Mouse (Mus musculus): ENCODE results near the gene Hist2h3c2.
"Not testable (repeated sequence)": the region's sequence is repeated elsewhere in the genome, so short reads cannot be mapped to it uniquely, and the experiment has no call there.

The Hist2h3c2 gene

GRCm38 (mm10) chr3:96260220-96260619, 21.3 kb upstream of the Hist2h3c2 start:
- DNase-seq, result no peak

- no peak for DNase-seq
Measured at GRCm38 (mm10) chr3:96257190-96257589, 18.3 kb upstream of the Hist2h3c2 start.

GRCm38 (mm10) chr3:96255926-96256593, 17.1 kb upstream of the Hist2h3c2 start:
- no peak for DNase-seq

- no peak for DNase-seq
Measured at GRCm38 (mm10) chr3:96254683-96255355, 15.9 kb upstream of the Hist2h3c2 start.

- no peak for DNase-seq
Measured at GRCm38 (mm10) chr3:96251787-96252186, 12.9 kb upstream of the Hist2h3c2 start.

GRCm38 (mm10) chr3:96250890-96251289, 12.0 kb upstream of the Hist2h3c2 start:
- no peak for DNase-seq

GRCm38 (mm10) chr3:96249034-96249345, 10.1 kb upstream of the Hist2h3c2 start:
- DNase-seq, result no peak

GRCm38 (mm10) chr3:96248141-96249033, 9.5 kb upstream of the Hist2h3c2 start:
- DNase-seq, result no peak

GRCm38 (mm10) chr3:96247356-96248140, 8.6 kb upstream of the Hist2h3c2 start:
- no peak for DNase-seq

- not testable (repeated sequence) for DNase-seq
Measured at GRCm38 (mm10) chr3:96246427-96246856, 7.5 kb upstream of the Hist2h3c2 start, which contains the start of gene Hist2h3c1. Hist2h3c1 (plus strand) TSS chr3:96246685.

- DNase-seq, result not testable (repeated sequence)
Measured at GRCm38 (mm10) chr3:96246018-96246417, 7.1 kb upstream of the Hist2h3c2 start.

- peak; percentile 94 for DNase-seq
Measured at GRCm38 (mm10) chr3:96245003-96245886, 6.3 kb upstream of the Hist2h3c2 start, which contains the start of gene Hist2h2aa1. Hist2h2aa1 (plus strand) TSS chr3:96245497.

GRCm38 (mm10) chr3:96243921-96244572, 5.1 kb upstream of the Hist2h3c2 start:
- no peak for DNase-seq

GRCm38 (mm10) chr3:96240799-96241197, 1.9 kb upstream of the Hist2h3c2 start:
- no peak for DNase-seq

- DNase-seq, result peak; percentile 96
Measured at GRCm38 (mm10) chr3:96239949-96240798, 1.2 kb upstream of the Hist2h3c2 start, which contains the start of gene Hist2h2aa2. Hist2h2aa2 (minus strand) TSS chr3:96240276.

GRCm38 (mm10) chr3:96237904-96238511, 919 bp downstream of the Hist2h3c2 start:
- DNase-seq, result no peak

- no peak for DNase-seq
Measured at GRCm38 (mm10) chr3:96237335-96237903, 1.5 kb downstream of the Hist2h3c2 start.

- no peak for DNase-seq
Measured at GRCm38 (mm10) chr3:96236834-96237334, 2.0 kb downstream of the Hist2h3c2 start.

GRCm38 (mm10) chr3:96235836-96236235, 3.1 kb downstream of the Hist2h3c2 start:
- no peak for DNase-seq
